Mouse (Mus musculus) gastrocnemius, postnatal 14 days (tissue): ENCODE data around the gene Wfdc21. TPM values are rescaled to one million over a fixed set of nuclear protein-coding genes. Genes with fewer than 3 reads are reported as not detected.

Experiments used
- DNase-seq: peaks from one replicate; pipeline ENCODE4 v3.0.0; 2021; ENCODE audit warnings: mixed read lengths
- intact Hi-C: fragments of 180-260 bp; cut with DNase I; formaldehyde crosslinking; loops from one replicate; pipeline ENCODE4 v1.15.1; 2025; ENCODE audit warnings: low total_unique reads
- total RNA-seq, 2 experiments: library from RNA; stranded (reverse); gene quantifications; 2 replicates each; pipeline ENCODE4 v1.2.3; 2021

Gene Wfdc21
- total RNA-seq, 2 experiments from 2014 or later: not detected

GRCm38 (mm10) chr11:83747376-83748265 lies 881 bp downstream of the Wfdc21 start:
- no peak for DNase-seq
- intact Hi-C loops: no loop called here

- peak; percentile 94 for DNase-seq
- intact Hi-C loops: no loop called here
Measured at GRCm38 (mm10) chr11:83753581-83754181, 6.9 kb downstream of the Wfdc21 start, which contains the start of gene Heatr6. Heatr6 (plus strand) TSS chr11:83753696.

DNA sequence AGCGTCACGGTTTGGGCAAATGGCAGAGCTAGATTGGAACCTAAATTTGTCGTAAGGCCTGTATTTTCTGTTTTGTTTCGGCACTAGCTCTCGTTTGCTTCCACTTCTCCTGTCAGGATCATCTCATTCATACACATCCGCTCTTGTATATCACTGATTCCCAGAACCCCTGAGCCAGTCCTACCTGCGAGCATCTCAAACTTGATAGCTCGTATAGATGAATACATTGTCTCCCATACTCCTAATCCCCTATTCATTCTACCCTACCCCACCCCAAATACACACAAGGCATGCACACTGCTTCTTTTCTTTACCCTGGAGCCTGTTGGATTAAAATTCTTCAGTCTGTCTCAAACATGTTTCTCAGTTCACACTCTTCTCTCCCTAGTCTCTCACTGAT lies 7.5 kb downstream of the Wfdc21 start:
- DNase-seq: no peak
- intact Hi-C loops: no loop called here

DNA sequence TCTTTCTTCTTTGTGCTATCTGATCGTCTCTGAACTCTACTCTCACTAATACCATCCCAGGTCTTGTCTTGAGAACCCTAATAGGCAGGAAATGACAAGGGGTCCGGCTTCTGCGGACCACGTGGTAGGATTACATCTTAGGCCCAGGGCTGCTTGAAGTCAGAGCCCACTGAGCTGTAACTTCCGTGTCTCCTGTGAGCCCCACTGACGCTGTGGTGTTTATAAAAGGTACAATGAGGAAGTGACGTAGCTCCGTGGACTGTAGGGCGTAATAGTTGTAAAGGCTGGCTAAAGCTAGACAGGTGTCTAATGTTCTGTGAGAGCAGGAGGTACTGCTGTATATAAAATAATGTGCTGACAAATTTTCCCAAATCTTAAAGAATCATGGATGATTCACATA lies 20.6 kb downstream of the Wfdc21 start:
- no peak for DNase-seq
- intact Hi-C loops: no loop called here

DNA sequence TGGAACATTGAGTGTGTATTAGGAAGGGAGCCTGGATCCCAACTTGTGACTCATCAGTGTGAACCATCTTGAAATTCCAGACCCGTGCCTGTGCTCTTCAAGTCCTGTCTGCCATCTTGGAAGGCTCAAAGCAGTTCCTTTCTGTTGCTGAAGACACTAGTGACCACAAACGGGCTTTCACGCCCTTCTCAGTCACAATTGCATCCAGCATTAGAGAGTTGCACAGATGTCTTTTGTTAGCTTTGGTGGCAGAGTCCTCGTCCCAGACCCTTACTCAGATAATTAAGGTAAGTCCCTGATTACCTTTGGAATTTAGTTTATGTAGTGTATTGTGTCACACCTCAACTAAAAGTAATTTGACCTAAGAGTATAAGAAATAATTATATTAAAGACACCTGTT lies 22.2 kb downstream of the Wfdc21 start:
- no peak for DNase-seq

GRCm38 (mm10) chr11:83771014-83771413 lies 24.3 kb downstream of the Wfdc21 start:
- intact Hi-C loops: no loop called here
- no peak for DNase-seq

More for the DNA sequence above, 22.2 kb downstream of the Wfdc21 start:
- intact Hi-C loops: no loop called here

DNA sequence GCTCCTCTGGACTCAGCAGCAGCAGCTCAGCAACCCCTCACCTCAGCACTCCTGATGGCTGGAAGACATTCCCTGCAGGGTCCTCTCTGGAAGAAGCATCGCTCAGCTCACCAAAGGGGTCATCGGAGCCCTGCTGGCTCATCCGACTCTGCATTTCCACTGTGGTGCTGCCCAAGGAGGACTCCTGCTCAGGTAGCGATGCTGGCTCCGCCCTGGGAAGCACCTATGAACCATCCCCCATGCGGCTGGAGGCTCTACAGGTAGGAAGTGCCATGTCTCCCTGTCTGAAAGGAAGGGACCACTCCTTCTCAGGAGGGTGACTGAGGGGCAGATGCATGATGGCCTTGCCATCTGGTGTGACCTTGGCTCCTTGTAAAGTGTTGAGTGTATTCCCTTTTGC lies 25.6 kb downstream of the Wfdc21 start:
- no peak for DNase-seq
- intact Hi-C loops: no loop called here

DNA sequence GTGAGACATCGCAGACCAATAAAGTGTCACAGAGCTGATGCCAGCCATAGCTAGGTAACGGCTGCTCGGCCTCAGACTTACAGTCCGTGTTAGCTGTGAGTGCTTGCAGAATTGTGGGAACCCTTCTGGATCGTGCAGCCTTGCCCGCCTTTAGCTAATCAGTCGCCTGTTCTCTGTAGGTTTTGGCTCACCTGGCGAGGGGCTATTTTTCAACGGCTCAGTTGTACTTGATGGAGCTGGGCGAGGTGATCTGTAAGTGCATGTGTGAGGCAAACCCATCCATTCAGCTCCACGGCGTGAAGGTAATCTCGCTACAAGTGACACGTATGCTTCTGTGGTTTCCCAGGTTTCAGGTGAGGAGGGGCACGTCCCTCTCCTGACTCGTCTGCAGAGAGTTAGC lies 27.0 kb downstream of the Wfdc21 start:
- intact Hi-C loops: no loop called here
- no peak for DNase-seq

DNA sequence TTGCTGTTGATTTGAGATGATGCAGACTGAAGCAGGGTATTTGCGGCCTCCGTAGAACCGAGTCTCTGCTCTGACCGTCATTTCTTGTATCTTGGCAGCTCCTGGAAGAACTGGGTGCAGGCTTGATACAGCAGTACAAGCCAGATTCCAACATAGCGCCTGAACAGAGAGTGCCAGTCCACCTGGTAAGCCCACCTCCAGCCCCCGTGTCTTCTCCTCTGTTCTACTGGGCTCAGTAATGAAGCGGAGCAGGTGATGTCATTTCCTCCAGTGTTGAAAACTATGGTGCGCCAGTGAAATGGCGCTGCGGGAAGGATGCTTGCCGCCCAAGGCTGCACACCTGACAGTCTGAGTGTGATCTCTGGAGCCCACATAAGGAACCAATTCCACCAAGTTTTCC lies 27.6 kb downstream of the Wfdc21 start:
- intact Hi-C loops: no loop called here
- DNase-seq: no peak

DNA sequence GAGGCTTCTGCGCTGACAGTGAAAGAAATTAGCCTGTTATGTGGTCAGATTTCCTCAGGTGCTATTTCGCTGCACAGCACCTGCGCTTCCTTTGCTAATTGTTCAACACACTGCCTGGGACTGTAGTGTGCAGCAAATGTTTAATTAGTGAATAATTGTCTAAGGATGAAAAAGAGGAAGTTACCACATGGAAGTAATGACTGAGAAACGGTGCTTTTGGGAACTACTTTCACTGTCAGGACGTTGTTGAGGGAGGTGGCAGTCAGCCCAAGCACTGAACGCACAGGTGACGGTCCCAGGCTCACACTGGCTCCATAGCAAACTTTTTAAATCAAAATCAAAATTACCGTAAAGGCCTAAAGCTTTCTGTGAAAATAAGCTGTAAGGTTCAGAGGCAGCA lies 30.1 kb downstream of the Wfdc21 start:
- intact Hi-C loops: no loop called here
- no peak for DNase-seq

DNA sequence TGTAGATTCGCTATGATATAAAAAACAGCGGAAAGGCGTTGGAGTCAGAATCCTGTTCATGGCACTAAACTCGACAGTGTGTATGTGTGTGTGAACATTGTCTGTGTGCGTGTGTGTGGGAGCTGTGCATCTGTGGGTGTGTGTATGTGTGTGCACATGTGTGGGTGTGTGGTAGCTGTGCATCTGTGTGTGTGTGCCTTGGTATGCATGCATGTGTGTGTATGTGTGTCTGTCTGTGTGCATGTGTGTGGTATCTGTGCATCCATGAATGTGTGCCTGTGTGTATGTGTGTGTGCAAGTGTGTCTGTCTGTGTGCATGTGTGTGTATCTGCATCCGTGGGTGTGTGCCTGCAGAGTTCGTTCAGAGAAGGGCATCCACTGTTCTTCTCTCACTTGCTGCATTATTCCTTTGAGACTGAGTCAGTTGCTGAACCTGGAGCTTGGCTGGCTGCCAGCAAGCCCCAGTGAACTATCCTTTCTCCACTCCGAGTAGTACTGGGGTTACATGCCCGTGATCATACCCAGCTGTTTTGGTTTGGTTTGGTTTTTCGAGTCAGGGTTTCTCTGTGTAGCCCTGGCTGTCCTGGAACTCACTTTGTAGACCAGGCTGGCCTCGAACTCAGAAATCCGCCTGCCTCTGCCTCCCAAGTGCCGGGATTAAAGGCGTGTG lies 37.3 kb downstream of the Wfdc21 start:
- intact Hi-C loops: no loop called here
- DNase-seq: no peak

DNA sequence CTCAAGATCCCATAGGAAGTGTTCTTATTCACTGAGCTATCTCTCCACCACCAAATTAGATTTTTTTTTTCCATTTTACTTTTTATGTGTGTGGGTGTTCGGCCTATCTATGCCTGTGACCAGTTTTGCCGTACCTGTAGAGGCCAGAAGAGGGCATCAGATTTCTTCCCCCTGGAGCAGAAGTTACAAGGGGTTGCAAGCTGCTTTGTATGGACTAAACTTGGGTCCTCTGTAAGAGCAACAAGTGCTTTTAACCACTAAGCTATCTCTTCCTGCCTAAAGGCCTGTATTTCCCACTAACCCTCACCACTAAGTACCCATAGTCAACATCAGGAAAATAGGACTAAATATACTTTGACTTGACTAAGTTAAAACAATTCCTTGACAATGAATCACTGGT lies 37.9 kb downstream of the Wfdc21 start:
- intact Hi-C loops: no loop called here
- no peak for DNase-seq

DNA sequence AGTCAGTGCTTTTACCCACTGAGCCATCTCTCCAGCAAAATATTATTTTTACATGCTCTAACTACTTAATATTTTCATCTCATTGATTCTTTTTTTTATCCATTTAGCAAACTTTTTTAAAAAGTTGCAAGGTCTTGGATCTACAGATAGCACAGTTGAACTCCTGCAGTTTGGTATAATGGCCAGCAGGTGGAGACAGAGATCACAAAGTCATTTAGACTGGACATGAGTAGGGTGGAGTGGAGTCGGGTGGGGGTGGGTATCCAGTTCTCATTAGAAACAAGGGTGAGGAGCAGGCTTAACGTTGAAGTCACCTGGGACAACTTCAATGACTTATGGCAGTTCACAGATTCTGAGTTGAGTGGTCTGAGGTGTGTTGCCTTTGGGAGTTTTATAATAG lies 38.6 kb downstream of the Wfdc21 start:
- intact Hi-C loops: no loop called here
- DNase-seq: peak; percentile 29

DNA sequence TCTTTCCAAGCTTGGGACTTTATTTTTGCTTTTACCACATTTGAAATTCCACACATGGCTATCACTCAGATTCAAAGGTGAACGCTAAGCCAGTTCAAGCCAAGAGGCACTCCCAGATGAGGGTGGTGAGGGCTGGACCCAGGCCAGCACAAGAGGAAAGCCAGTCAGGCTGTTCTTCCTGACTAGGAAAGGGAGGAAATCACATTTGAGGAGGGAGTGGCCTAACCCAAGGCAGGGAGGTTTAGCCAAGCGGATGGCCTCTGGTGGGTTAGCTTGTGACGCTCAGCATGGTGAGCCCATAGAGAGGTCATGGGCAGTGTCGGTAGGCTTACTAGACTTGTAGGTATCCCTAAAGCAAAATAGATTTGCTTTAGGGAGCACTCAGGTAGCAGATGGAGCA lies 40.1 kb downstream of the Wfdc21 start:
- intact Hi-C loops: no loop called here
- no peak for DNase-seq

- no peak for DNase-seq
- intact Hi-C loops: no loop called here
Measured at GRCm38 (mm10) chr11:83787401-83788021, 40.8 kb downstream of the Wfdc21 start.

DNA sequence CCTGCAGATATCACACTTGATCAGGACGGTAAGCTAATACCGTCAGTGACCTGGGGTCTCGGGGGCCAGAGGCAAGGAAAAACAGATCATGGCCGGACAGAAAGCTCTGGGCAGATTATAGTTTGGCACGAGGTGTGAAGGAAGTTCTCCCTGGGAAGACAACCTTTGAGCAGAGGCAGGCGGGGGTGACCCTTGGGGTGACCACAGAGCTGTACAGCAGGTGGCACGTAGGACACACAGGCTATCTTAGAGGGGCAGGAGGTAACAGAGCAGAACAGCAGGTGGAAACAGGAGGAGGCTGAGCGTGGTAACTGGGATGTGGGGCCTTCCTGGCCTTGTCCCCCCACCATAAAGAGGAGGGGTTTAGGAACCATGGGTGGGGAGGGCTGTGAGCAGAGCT lies 41.6 kb downstream of the Wfdc21 start:
- no peak for DNase-seq
- intact Hi-C loops: no loop called here

- DNase-seq: peak; percentile 20
Measured at GRCm38 (mm10) chr11:83789259-83789658, 42.5 kb downstream of the Wfdc21 start.

GRCm38 (mm10) chr11:83791133-83791532 lies 44.4 kb downstream of the Wfdc21 start:
- no peak for DNase-seq
- intact Hi-C loops: no loop called here

More at GRCm38 (mm10) chr11:83789259-83789658, 42.5 kb downstream of the Wfdc21 start:
- intact Hi-C loops: no loop called here

- intact Hi-C loops: no loop called here
- DNase-seq: no peak
Measured at GRCm38 (mm10) chr11:83792316-83792914, 45.7 kb downstream of the Wfdc21 start.

- no peak for DNase-seq
- intact Hi-C loops: no loop called here
Measured at GRCm38 (mm10) chr11:83793264-83793663, 46.5 kb downstream of the Wfdc21 start.
